Mouse (Mus musculus) thymus, adult 2 months (tissue): Measurements from ENCODE around the gene Qrsl1. TPM values are rescaled to one million over a fixed set of nuclear protein-coding genes. Genes with fewer than 3 reads are reported as not detected.
"Not testable (repeated sequence)": the region's sequence is repeated elsewhere in the genome, so short reads cannot be mapped to it uniquely, and the experiment has no call there.

Experiments
- DNase-seq: peaks from one replicate; pipeline ENCODE4 v3.0.0; 2021
- H3K27ac ChIP-seq: fragments of 200-500 bp; 2 replicates; pipeline ENCODE4 v1.5.1; 2012; ENCODE audit warnings: low read length, control low read depth; ENCODE audit not compliant: control insufficient read depth, insufficient read depth
- H3K27me3 ChIP-seq: fragments of 200-500 bp; 2 replicates; pipeline ENCODE4 v1.6.1; 2012; ENCODE audit warnings: mild to moderate bottlenecking, low read length, moderate library complexity, mixed read lengths; ENCODE audit not compliant: control insufficient read depth, insufficient read depth
- H3K36me3 ChIP-seq: fragments of 200-500 bp; 2 replicates; pipeline ENCODE4 v1.6.1; 2012; ENCODE audit warnings: mild to moderate bottlenecking, low read length, moderate library complexity; ENCODE audit not compliant: control insufficient read depth, insufficient read depth
- H3K4me1 ChIP-seq: fragments of 200-500 bp; replicated peaks from 2 replicates; pipeline ENCODE4 v1.6.1; 2012; ENCODE audit warnings: low read length; ENCODE audit not compliant: control insufficient read depth, insufficient read depth
- H3K4me3 ChIP-seq: fragments of 200-500 bp; 2 replicates; pipeline ENCODE4 v1.5.1; 2012; ENCODE audit warnings: mild to moderate bottlenecking, low read length, control low read depth, moderate library complexity; ENCODE audit not compliant: control insufficient read depth, insufficient read depth
- CTCF ChIP-seq: fragments of 200-500 bp; IDR thresholded peaks from 2 replicates; pipeline ENCODE4 v1.5.1; 2012; ENCODE audit warnings: mild to moderate bottlenecking, control low read depth, low read length, moderate library complexity, borderline replicate concordance; ENCODE audit not compliant: control insufficient read depth, poor library complexity, insufficient read depth; ENCODE audit errors: extremely low read depth
- POLR2A ChIP-seq: fragments of 200-500 bp; IDR thresholded peaks from 2 replicates; pipeline ENCODE4 v1.6.1; 2012; ENCODE audit warnings: mild to moderate bottlenecking, low read length, control low read depth, moderate library complexity; ENCODE audit not compliant: control insufficient read depth, poor library complexity, insufficient read depth; ENCODE audit errors: extremely low read depth
- WGBS: fragments of 180-500 bp; shearing (Covaris S2); methylation state at CpG from one replicate; pipeline ENCODE4 v1.1.7; 2018; 5-methylcytosine and 5-hydroxymethylcytosine counted together
- polyA plus RNA-seq: library from polyadenylated mRNA; depleted of rRNA; stranded (reverse); fragments of >200 nt; gene quantifications from 2 replicates; pipeline ENCODE4 v1.2.3, GENCODE M21; 2012; rRNA removed

Qrsl1 gene
- 14.0 and 14.9 TPM in 2 replicates for polyA plus RNA-seq

DNA sequence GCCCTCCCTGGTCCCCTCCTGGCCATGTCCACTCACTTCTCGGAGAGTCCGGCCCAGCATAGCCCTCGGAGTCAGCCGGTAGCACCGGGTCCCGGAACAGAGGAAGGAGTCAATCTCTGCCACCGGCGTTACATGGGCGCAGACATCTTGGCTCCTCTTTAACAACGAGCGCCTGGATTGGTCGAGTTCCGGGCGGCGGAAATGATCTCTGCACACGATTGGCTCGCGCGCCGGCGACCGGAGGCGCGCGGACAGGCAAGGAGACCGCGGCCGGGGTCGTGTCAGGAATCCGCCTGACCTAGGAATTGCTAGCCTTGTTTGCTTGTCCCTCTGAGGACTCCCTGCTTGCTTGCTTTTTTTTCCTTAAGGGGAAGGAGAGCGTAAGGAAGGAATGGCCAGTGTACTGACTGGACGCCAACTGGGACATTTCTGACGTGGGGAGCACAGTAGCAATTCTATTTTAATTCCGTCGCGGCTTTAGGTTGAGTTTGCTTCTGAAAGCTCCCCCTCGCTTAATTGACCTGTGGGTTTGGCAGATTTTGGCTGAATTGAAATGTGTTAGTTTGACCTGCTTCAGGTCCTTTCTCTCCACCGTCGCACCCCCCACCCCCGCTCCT is at the start of gene Qrsl1, which contains the start of gene Rtn4ip1:
Gene Qrsl1, minus strand, starts transcription at position 168 of the 617 bp plus-strand sequence.
Gene Rtn4ip1, plus strand, starts transcription at position 230 of the 617 bp plus-strand sequence.
- peak; percentile 93 for DNase-seq
- H3K27me3 ChIP-seq: no peaks in the 10 kb centered on the region
- 1% methylated on average over 40 of the region's 40 CpGs for WGBS
- peaks cover 6% of the 10 kb centered on the region; the same call in 1 of the 2 replicates for H3K4me1 ChIP-seq
- TF ChIP-seq CTCF (peak; percentile 66; the same call in 1 of the 2 replicates), POLR2A (0 out of 2 replicates have a peak, but pooled peaks have one; percentile 46)
- no peaks in the 10 kb centered on the region for H3K36me3 ChIP-seq
- H3K4me3 ChIP-seq: peak within 1 kb of the TSS; percentile 77
- H3K27ac ChIP-seq: no peak within 1 kb of the TSS

GRCm38 (mm10) chr10:43945435-43945834 is 43.9 kb upstream of the Qrsl1 start:
- no peaks in the 10 kb centered on the region for H3K4me1 ChIP-seq
- no peaks in the 10 kb centered on the region for H3K27me3 ChIP-seq
- no peak overlapping the region for H3K27ac ChIP-seq
- TF ChIP-seq POLR2A: no peak
- TF ChIP-seq CTCF: no peak
- no peaks in the 10 kb centered on the region for H3K36me3 ChIP-seq
- 95% methylated on average over 4 of the region's 4 CpGs for WGBS
- no peak for DNase-seq
- H3K4me3 ChIP-seq: no peak overlapping the region

GRCm38 (mm10) chr10:43943736-43944135 is 42.2 kb upstream of the Qrsl1 start:
- Histone ChIP-seq H3K36me3 (no peaks in the 10 kb centered on the region), H3K27ac (no peak overlapping the region), H3K4me1 (no peaks in the 10 kb centered on the region), H3K4me3 (no peak overlapping the region), H3K27me3 (no peaks in the 10 kb centered on the region)
- TF ChIP-seq CTCF (no peak), POLR2A (no peak)
- WGBS: 91% methylated on average over 4 of the region's 4 CpGs
- DNase-seq: no peak

GRCm38 (mm10) chr10:43939136-43939662 is 37.7 kb upstream of the Qrsl1 start:
- DNase-seq: no peak
- Histone ChIP-seq H3K36me3 (no peaks in the 10 kb centered on the region), H3K4me1 (no peaks in the 10 kb centered on the region), H3K4me3 (no peak overlapping the region), H3K27ac (no peak overlapping the region), H3K27me3 (no peaks in the 10 kb centered on the region)
- no peak for TF ChIP-seq POLR2A
- TF ChIP-seq CTCF: no peak
- WGBS: 95% methylated on average over 6 of the region's 6 CpGs

GRCm38 (mm10) chr10:43928596-43928995 is 27.1 kb upstream of the Qrsl1 start:
- H3K27ac ChIP-seq: no peak overlapping the region
- no peak for TF ChIP-seq POLR2A
- TF ChIP-seq CTCF: no peak
- H3K4me1 ChIP-seq: no peaks in the 10 kb centered on the region
- 88% methylated on average over 5 of the region's 5 CpGs for WGBS
- no peaks in the 10 kb centered on the region for H3K27me3 ChIP-seq
- no peak overlapping the region for H3K4me3 ChIP-seq
- no peak for DNase-seq
- H3K36me3 ChIP-seq: no peaks in the 10 kb centered on the region

GRCm38 (mm10) chr10:43927736-43928135 is 26.2 kb upstream of the Qrsl1 start:
- no peak overlapping the region for H3K4me3 ChIP-seq
- no peak overlapping the region for H3K27ac ChIP-seq
- H3K4me1 ChIP-seq: no peaks in the 10 kb centered on the region
- DNase-seq: no peak
- WGBS: 88% methylated on average over 8 of the region's 8 CpGs
- H3K36me3 ChIP-seq: no peaks in the 10 kb centered on the region
- TF ChIP-seq CTCF: no peak
- TF ChIP-seq POLR2A: no peak
- H3K27me3 ChIP-seq: no peaks in the 10 kb centered on the region

DNA sequence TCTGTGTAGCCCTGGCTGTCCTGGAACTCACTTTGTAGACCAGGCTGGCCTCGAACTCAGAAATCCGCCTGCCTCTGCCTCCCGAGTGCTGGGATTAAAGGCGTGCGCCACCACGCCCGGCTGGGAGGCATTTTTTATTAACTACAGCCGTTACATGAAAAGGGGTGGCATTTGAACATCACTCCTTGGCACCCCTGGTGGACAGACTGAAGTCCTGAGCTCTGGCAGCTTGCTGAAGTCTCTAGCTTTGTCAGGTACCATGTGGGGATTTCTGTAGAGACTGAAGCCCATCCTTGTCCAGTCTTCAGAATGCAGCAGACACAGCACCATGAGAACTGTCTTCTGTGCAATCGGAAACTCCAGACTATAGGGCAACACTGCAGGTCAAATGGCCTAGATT is 24.2 kb upstream of the Qrsl1 start:
- not testable (repeated sequence) for DNase-seq, H3K4me1 ChIP-seq, H3K4me3 ChIP-seq, H3K27ac ChIP-seq, H3K36me3 ChIP-seq, H3K27me3 ChIP-seq
- 97% methylated on average over 9 of the region's 9 CpGs for WGBS
